Mouse (Mus musculus) small intestine, adult 10 weeks (tissue): ENCODE results near the gene B3gnt3. TPM values are rescaled to one million over a fixed set of nuclear protein-coding genes. Genes with fewer than 3 reads are reported as not detected.

Experiments
- polyA plus RNA-seq: library from polyadenylated mRNA; stranded (reverse); fragments of 350-450 nt; fragmentation: Illumina TruSeq; extraction: RNeasy Lipid Tissue Mini Kit (QIAGEN cat#74804); gene quantifications from one replicate; pipeline ENCODE4 v1.2.3, GENCODE M21; 2014; ENCODE audit warnings: low replicate concordance

B3gnt3 gene
- 119 TPM for polyA plus RNA-seq

DNA sequence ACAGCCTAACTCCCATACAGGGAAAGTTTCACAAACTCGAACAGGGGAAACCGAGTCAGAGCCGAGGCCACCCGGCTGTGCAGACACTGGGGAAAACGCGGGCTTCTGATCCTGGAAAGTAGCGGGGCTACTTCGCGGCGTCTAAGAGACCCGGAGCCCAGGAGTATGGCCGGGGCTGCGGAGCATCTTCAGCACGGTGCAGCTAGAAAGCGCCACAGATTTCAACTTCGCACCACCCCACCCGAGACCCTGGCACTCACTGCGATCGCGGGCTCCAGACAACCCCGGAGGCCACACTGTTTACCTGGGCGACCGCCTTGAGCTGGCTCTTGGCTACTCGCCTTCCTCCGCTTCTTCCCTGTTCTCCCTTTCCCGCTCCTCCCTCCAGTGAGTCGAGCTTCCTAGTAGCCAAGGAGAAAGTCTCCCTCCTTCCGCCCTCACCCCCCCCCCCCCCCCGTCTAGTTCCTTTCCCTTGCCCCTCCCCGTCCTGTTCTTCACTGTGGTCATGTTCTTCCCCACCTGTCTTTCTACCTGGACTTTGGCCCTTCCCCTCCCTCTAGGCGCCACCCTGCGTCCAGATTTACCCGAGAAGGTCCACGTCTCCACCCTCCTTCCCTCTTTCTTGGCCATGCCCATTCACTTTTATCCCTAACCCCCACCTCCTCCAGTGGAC is at the start of gene B3gnt3:
Gene B3gnt3, minus strand, starts transcription at position 376 of the 673 bp plus-strand sequence.

DNA sequence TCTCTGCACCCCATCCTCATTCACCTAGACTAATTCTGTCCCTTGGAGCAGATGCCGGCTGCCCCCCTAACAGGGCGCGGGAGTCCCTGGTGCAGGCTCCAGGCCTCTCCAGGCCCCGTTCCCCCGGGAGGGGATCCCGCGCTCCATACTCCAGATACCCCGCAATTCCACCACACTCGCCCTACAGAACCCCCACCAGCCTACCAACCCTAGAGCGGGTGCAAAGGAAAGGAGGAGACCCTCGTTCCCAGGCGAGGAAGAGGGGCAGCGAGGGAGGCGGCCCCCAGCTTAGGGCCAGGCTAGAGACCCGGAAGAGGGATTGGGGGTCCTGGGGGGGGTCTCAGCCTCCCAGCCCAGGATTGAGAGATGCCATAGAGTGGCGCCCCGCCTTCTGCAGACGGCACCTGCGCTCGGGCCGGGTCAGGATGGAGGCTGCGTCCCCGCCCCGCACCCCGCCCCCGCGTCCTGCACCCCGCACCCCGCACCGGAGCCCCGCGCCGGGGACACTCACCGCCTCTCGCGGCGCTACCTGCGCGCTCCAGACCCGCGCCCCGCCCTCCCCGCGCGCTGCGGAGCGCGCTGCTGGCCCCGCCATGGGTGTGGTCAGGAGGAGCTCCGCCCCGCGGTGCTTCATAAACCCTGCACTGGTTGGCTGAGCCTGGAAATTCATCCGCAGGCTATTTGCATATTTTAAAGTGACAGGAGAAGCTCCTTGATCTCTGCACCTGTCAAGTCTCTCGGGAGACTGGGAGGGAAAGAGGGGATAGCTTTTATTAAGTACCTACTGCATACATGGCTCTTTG is 23.7 kb upstream of the B3gnt3 start, which contains the start of gene Fcho1:
Gene Fcho1, minus strand, starts transcription at position 595 of the 803 bp plus-strand sequence.

DNA sequence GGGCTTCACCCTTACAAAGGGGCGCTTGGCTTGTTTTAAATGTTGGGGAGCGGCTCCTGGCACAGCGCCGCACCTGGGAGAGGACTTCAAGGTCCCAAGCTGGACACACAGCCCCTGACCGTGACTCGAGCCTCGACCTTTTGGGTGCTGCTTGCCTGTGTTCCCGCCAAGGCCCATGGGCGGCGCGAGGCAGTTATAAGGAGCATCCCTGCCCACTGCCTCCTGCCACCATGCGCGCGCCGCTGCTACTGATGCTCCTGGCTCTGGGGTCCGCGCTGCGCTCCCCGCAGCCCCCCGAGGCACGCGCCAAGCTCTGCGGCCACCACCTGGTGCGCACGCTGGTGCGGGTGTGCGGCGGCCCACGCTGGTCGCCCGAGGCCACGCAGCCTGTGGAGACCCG is 12.6 kb downstream of the B3gnt3 start, which contains the start of gene Insl3:
Gene Insl3, plus strand, starts transcription at position 187 of the 400 bp plus-strand sequence.

DNA sequence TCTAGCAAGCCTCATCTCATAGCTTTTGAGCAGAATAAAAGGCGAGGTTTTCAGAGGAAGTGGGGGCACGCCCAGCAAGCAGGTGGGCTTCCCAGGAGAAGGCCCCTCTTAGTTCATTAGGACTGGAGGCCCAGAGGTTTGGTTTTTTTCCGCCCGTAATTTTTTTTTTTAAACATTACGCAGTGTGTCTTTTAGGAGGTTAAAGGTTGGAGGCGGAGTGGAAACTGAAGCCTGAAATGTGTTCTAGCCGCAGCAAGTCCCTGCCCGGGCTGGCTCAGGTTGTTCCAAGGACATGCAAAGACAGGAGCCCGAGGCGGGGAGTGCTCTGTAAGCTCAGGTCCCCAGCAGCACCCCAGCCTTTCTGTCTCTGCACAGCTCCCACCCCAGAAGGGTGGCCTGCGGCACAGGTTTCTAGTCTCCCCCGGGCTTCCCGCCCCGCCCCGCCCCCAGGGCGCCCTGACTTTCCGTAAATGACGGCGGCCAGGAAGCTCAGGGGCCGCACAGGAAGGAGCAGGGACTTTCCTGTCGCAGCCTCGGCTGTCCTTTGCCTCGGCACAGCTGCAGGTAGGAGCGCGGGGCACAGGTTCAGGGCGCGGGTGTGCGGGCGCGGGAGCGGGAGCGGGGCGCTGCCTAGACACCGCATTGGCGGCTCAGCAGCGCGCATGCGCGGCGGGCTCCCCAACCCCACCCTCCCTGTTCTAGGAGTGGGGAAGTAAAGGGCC is 25.4 kb downstream of the B3gnt3 start, which contains the start of gene Jak3:
Gene Jak3, plus strand, starts transcription at position 277 of the 722 bp plus-strand sequence.

GRCm38 (mm10) chr8:71671549-71671965 is 30.0 kb downstream of the B3gnt3 start, which contains the start of gene Unc13a:
Gene Unc13a (minus strand): TSS chr8:71671757.

Other genes with a start within 250 kb of the B3gnt3 start
- gene Abhd8, start 238.1 kb downstream of the B3gnt3 start, polyA plus RNA-seq, result not detected
- 9.5 TPM for gene Mrpl34, start 236.8 kb downstream of the B3gnt3 start, polyA plus RNA-seq
- 2.4 TPM for gene Dda1, start 232.6 kb downstream of the B3gnt3 start, polyA plus RNA-seq
- 1.2 TPM for gene Ano8, start 215.8 kb downstream of the B3gnt3 start, polyA plus RNA-seq
- 1.7 TPM for gene Gtpbp3, start 213.7 kb downstream of the B3gnt3 start, polyA plus RNA-seq
- 1.4 TPM for gene Plvap, start 190.0 kb downstream of the B3gnt3 start, polyA plus RNA-seq
- not detected for gene Ccdc194, start 176.1 kb downstream of the B3gnt3 start, polyA plus RNA-seq
- gene Bst2, start 164.3 kb downstream of the B3gnt3 start, polyA plus RNA-seq, result 0.82 TPM
- gene Mvb12a, start 158.9 kb downstream of the B3gnt3 start, polyA plus RNA-seq, result 2.9 TPM
- gene Tmem221, start 142.9 kb downstream of the B3gnt3 start, polyA plus RNA-seq, result not detected
- not detected for gene Nxnl1, start 135.2 kb downstream of the B3gnt3 start, polyA plus RNA-seq
- 0.41 TPM for gene Slc27a1, start 132.9 kb downstream of the B3gnt3 start, polyA plus RNA-seq
- gene Pgls, start 109.6 kb downstream of the B3gnt3 start, polyA plus RNA-seq, result 0.59 TPM
- gene Fam129c, start 104.1 kb downstream of the B3gnt3 start, polyA plus RNA-seq, result 1.0 TPM
- 26.0 TPM for gene Colgalt1, start 90.8 kb downstream of the B3gnt3 start, polyA plus RNA-seq
- 0.04 TPM for gene Unc13a, start 30.0 kb downstream of the B3gnt3 start, polyA plus RNA-seq
- gene Jak3, start 25.5 kb downstream of the B3gnt3 start, polyA plus RNA-seq, result not detected
- not detected for gene Insl3, start 12.6 kb downstream of the B3gnt3 start, polyA plus RNA-seq
- not detected for gene Fcho1, start 23.9 kb upstream of the B3gnt3 start, polyA plus RNA-seq
- gene Zfp709, start 180.2 kb upstream of the B3gnt3 start, polyA plus RNA-seq, result 13.0 TPM
- gene Zfp882, start 206.8 kb upstream of the B3gnt3 start, polyA plus RNA-seq, result 6.1 TPM
- 188 TPM for gene Zfp617, start 206.8 kb upstream of the B3gnt3 start, polyA plus RNA-seq
- gene Zfp961, start 249.2 kb upstream of the B3gnt3 start, polyA plus RNA-seq, result 83.6 TPM